Mouse (Mus musculus) lung, postnatal 10 days (tissue): ENCODE results near the gene Pdcd6.

Experiments
- DNase-seq: peaks from one replicate; pipeline ENCODE4 v3.0.0; 2021

Gene Pdcd6

GRCm38 (mm10) chr13:74260231-74260992 is 57.0 kb downstream of the Pdcd6 start:
- DNase-seq = peak; percentile 75

- peak; percentile 80 for DNase-seq
Observed at GRCm38 (mm10) chr13:74259460-74260230, 57.7 kb downstream of the Pdcd6 start.
